Mouse (Mus musculus) c-Kit-positive CD71-positive TER-119-positive erythroid progenitor cells, embryonic 14.5 days (primary cell): ENCODE results near the gene Cacnb3.
A peak's percentile ranks its signal among the peaks of the same experiment; 100 is the strongest.

Source experiments
- DNase-seq: peaks from one replicate; pipeline ENCODE4 v3.0.0-alpha.2; 2013; ENCODE audit warnings: low spot score

The Cacnb3 gene

GRCm38 (mm10) chr15:98630540-98630939 is at the start of gene Cacnb3:
Gene Cacnb3, plus strand, starts transcription at chr15:98630840.
- DNase-seq: no peak

- no peak for DNase-seq
Observed at GRCm38 (mm10) chr15:98582410-98582809, 48.2 kb upstream of the Cacnb3 start.

- DNase-seq: no peak
Observed at GRCm38 (mm10) chr15:98582996-98583395, 47.6 kb upstream of the Cacnb3 start.

- no peak for DNase-seq
Observed at GRCm38 (mm10) chr15:98585421-98585820, 45.2 kb upstream of the Cacnb3 start.

GRCm38 (mm10) chr15:98586141-98586540 is 44.5 kb upstream of the Cacnb3 start:
- DNase-seq: peak; percentile 58

GRCm38 (mm10) chr15:98587751-98588150 is 42.9 kb upstream of the Cacnb3 start:
- no peak for DNase-seq

GRCm38 (mm10) chr15:98589640-98590336 is 40.9 kb upstream of the Cacnb3 start:
- no peak for DNase-seq

GRCm38 (mm10) chr15:98591396-98591795 is 39.2 kb upstream of the Cacnb3 start:
- no peak for DNase-seq

GRCm38 (mm10) chr15:98594193-98594592 is 36.4 kb upstream of the Cacnb3 start:
- DNase-seq: no peak

GRCm38 (mm10) chr15:98595049-98595448 is 35.6 kb upstream of the Cacnb3 start:
- no peak for DNase-seq

- no peak for DNase-seq
Observed at GRCm38 (mm10) chr15:98596609-98597008, 34.0 kb upstream of the Cacnb3 start.

- no peak for DNase-seq
Observed at GRCm38 (mm10) chr15:98600036-98600709, 30.5 kb upstream of the Cacnb3 start.

GRCm38 (mm10) chr15:98601832-98602190 is 28.8 kb upstream of the Cacnb3 start:
- DNase-seq: no peak

GRCm38 (mm10) chr15:98602191-98602881 is 28.3 kb upstream of the Cacnb3 start:
- peak; percentile 63 for DNase-seq

- DNase-seq: no peak
Observed at GRCm38 (mm10) chr15:98602921-98603458, 27.6 kb upstream of the Cacnb3 start.

GRCm38 (mm10) chr15:98604041-98604575 is 26.5 kb upstream of the Cacnb3 start:
- no peak for DNase-seq

- peak; percentile 84 for DNase-seq
Observed at GRCm38 (mm10) chr15:98606051-98606536, 24.5 kb upstream of the Cacnb3 start.

GRCm38 (mm10) chr15:98606739-98607138 is 23.9 kb upstream of the Cacnb3 start:
- DNase-seq: no peak

GRCm38 (mm10) chr15:98607557-98607956 is 23.1 kb upstream of the Cacnb3 start:
- DNase-seq: no peak

- DNase-seq: no peak
Observed at GRCm38 (mm10) chr15:98608058-98608783, 22.4 kb upstream of the Cacnb3 start.

GRCm38 (mm10) chr15:98608784-98609250 is 21.8 kb upstream of the Cacnb3 start:
- no peak for DNase-seq
